Mouse (Mus musculus) cerebellum, adult 2 months (tissue): ENCODE measurements around the gene Vgll4.

ENCODE experiments used
- CTCF ChIP-seq: fragments of 200-500 bp; IDR thresholded peaks from 2 replicates; pipeline ENCODE4 v1.5.1; 2011; ENCODE audit warnings: low read depth, mild to moderate bottlenecking, control low read depth, low read length, moderate library complexity, borderline replicate concordance; ENCODE audit not compliant: insufficient read depth
- POLR2A ChIP-seq: fragments of 200-500 bp; IDR thresholded peaks from 2 replicates; pipeline ENCODE4 v1.6.1; 2011; ENCODE audit warnings: low read length, control low read depth, borderline replicate concordance; ENCODE audit not compliant: insufficient read depth

GRCm38 (mm10) chr6:114920523-114921445 is 49.0 kb downstream of the Vgll4 start:
- TF ChIP-seq CTCF (no peak), POLR2A (no peak)
